Mouse (Mus musculus) forebrain, embryonic 12.5 days (tissue): ENCODE measurements around the gene Kcnk1. TPM values are rescaled to one million over a fixed set of nuclear protein-coding genes. Genes with fewer than 3 reads are reported as not detected.

ENCODE experiments used
- ATAC-seq: fragments of 200-750 bp; cut with Nextera tagmentation; 2 replicates; pipeline ENCODE4 v1.8.0; 2017; ENCODE audit warnings: moderate TSS enrichment; ENCODE audit not compliant: low FRiP score
- H3K27ac ChIP-seq: fragments of 300-500 bp; sonication (generic); 2 replicates; pipeline ENCODE4 v1.5.1; 2016; ENCODE audit warnings: mild to moderate bottlenecking
- H3K27me3 ChIP-seq: fragments of 300-500 bp; sonication (generic); 2 replicates; pipeline ENCODE4 v1.6.1; 2016; ENCODE audit warnings: mild to moderate bottlenecking
- H3K36me3 ChIP-seq: fragments of 300-500 bp; sonication (generic); replicated peaks from 2 replicates; pipeline ENCODE4 v1.6.1; 2016; ENCODE audit warnings: mild to moderate bottlenecking
- H3K4me1 ChIP-seq: fragments of 300-500 bp; sonication (generic); 2 replicates; pipeline ENCODE4 v1.6.1; 2016
- H3K4me2 ChIP-seq: fragments of 300-500 bp; sonication (generic); 2 replicates; pipeline ENCODE4 v1.6.1; 2016; ENCODE audit warnings: mild to moderate bottlenecking, moderate library complexity
- H3K4me3 ChIP-seq: fragments of 300-500 bp; sonication (generic); replicated peaks from 2 replicates; pipeline ENCODE4 v1.5.1; 2016; ENCODE audit warnings: mild to moderate bottlenecking
- H3K9ac ChIP-seq: fragments of 300-500 bp; sonication (generic); 2 replicates; pipeline ENCODE4 v1.6.1; 2016; ENCODE audit warnings: mild to moderate bottlenecking
- H3K9me3 ChIP-seq: fragments of 300-500 bp; sonication (generic); 2 replicates; pipeline ENCODE4 v1.6.1; 2016
- WGBS: fragments of 180-500 bp; shearing (Covaris S2); methylation state at CpG from one replicate; pipeline ENCODE4 v1.1.7; 2016; 5-methylcytosine and 5-hydroxymethylcytosine counted together
- polyA plus RNA-seq: library from polyadenylated mRNA; unstranded; fragments of >200 nt; fragmentation: Nextera tagmentation; extraction: Ambion mirVana; gene quantifications from 2 replicates; pipeline ENCODE4 v1.2.1, GENCODE M21; 2016

The Kcnk1 gene
- polyA plus RNA-seq: 6.2 and 6.5 TPM in 2 replicates

DNA sequence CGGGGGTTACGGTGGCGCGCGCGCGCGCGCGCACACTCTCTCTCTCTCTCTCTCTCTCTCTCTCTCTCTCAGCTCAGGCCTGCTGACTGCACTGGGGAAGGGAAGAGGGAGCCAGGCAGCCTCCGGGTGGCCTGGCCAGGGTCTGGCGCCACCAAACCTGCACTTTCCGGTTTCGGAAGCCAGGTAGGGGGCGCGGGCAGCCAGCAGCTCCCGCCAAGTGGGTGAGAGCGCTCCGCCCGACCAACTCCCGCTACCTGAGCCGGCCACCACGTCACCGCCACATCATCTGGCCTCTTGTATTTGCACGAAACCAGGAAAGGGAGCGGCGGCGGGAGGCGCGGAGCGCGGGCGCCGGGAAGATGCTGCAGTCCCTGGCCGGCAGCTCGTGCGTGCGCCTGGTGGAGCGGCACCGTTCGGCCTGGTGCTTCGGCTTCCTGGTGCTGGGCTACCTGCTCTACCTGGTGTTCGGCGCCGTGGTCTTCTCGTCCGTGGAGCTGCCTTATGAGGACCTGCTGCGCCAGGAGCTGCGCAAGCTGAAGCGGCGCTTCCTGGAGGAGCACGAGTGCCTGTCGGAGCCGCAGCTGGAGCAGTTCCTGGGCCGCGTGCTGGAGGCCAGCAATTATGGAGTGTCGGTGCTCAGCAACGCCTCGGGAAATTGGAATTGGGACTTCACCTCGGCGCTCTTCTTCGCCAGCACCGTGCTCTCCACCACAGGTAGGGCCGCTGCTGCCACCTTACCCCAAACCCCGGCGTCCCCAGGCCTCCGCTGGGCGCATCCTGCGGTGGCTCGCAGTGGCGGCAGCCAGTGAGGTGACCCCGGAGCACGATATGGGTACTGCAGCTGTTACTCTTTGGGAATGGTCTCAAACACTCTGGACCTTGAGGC, at the start of gene Kcnk1:
TSS of gene Kcnk1 (plus strand) at position 70 of the 886 bp plus-strand sequence.
- peak within 1 kb of the TSS; percentile 91 for H3K4me2 ChIP-seq
- WGBS: under 1% methylated on average over 73 of the region's 73 CpGs
- peaks cover 57% of the 10 kb centered on the region for H3K27me3 ChIP-seq
- H3K9ac ChIP-seq: peak within 1 kb of the TSS; percentile 66
- peaks cover 23% of the 10 kb centered on the region for H3K4me1 ChIP-seq
- ATAC-seq: peak; percentile 79
- H3K27ac ChIP-seq: 0 out of 2 replicates have a peak within 1 kb of the TSS, but pooled peaks have one; percentile 31
- H3K36me3 ChIP-seq: no peaks in the 10 kb centered on the region
- peak within 1 kb of the TSS; percentile 59 for H3K4me3 ChIP-seq
- H3K9me3 ChIP-seq: no peaks in the 10 kb centered on the region

DNA sequence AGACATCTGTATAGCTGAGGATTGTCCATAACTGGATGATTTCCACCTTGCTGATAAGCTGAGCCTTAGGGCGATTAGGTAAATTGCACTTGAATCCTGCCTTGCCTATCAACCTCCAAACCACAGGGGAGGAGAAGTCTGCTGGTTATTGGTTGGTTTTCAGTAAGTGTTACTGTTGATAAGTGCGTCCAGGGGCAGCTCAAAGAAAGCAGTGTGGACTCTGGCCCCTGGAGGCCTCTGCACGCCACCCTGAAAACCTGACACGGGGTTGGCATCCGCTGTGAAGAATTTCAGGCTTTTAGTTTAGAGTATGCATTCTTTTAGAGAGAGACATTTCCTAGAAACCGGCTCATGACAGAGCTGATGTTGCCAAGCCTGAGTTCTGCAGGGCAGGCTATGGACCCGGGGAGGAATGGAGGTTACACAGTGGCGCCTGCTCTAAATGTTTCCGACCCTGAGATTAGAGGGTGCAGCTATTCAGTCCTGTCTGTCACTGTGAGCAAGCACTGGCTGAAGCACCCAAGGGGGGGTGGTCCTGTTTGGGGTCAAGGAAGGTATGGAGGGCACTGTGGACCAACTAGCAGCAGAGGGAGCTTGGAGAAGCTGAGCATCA, 46.2 kb upstream of the Kcnk1 start:
- no peak overlapping the region for H3K4me2 ChIP-seq
- H3K27ac ChIP-seq: no peak overlapping the region
- H3K9me3 ChIP-seq: no peaks in the 10 kb centered on the region
- H3K36me3 ChIP-seq: no peaks in the 10 kb centered on the region
- no peak for ATAC-seq
- no peak overlapping the region for H3K4me3 ChIP-seq
- no peaks in the 10 kb centered on the region for H3K4me1 ChIP-seq
- H3K27me3 ChIP-seq: peaks cover 12% of the 10 kb centered on the region
- 89% methylated on average over 9 of the region's 9 CpGs for whole genome bisulfite sequencing
- H3K9ac ChIP-seq: no peak overlapping the region

DNA sequence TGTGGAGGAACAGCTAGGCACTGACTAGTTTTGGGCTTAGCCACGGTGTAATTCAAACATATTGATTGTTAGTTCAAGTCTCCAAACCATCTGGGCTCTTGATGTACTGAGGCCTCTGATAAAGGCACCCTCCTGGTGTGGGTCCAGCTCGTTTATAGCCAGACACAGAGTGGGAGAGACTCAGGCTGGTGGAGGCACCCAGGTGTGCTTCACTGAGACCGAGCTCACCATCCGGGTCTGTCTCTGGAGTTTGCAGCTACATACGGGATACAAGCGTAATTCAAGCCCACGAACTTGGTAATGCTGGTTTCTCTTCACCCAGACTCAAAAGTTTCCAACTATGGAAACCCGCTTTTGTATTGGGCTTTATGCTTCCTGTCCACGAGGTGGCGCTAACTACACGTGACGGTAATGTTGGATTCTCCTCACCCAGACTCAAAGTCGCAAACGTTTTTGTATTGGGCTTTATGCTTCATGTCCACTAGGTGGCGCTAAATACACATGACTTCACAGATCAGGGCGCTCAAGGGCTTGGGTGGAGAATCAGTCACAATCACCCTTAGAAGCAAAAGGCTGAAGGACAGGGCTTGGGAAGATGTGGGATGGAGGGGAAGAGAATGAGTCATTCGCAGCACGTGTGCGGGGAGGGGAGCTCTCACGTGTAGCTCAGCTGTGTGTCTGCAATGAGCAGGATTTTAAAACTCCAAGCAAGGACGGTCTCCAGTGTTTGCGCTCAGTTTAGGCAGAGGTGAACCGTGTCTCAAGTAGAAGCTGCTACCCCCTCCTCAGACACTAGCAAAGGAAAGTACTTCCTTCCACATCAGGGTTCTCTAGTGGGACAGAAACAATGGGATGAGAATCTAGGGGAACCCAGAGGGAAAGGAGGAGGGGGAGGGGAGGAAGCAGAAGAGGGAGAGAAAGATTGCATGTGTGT, 44.7 kb upstream of the Kcnk1 start:
- Histone ChIP-seq H3K4me3 (no peak overlapping the region), H3K27ac (no peak overlapping the region), H3K27me3 (peaks cover 17% of the 10 kb centered on the region), H3K9ac (no peak overlapping the region), H3K4me1 (no peaks in the 10 kb centered on the region), H3K4me2 (no peak overlapping the region), H3K9me3 (no peaks in the 10 kb centered on the region), H3K36me3 (no peaks in the 10 kb centered on the region)
- peak; percentile 91 for ATAC-seq
- WGBS: 24% methylated on average over 23 of the region's 23 CpGs

DNA sequence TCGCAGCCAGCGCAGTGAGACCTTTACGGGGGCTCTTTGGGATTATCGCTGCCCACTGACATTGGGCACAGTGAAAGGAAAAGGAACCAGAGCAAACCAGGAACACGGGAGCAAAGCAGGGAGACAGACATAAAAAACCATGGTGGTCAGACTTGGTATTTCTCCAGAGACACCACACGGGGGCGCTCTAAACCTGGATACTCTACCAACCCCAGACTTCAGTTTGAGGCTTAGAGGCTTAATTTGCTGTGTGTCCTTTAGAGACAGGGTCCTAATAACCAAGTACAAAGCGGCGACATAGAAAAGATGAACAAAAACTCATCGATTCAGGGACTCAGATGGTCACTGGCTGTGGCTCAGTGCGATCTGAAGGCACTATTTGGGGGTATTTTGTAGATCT, 39.3 kb upstream of the Kcnk1 start:
- H3K36me3 ChIP-seq: no peaks in the 10 kb centered on the region
- ATAC-seq: 0 out of 2 replicates have a peak, but pooled peaks have one; percentile 51
- H3K4me1 ChIP-seq: no peaks in the 10 kb centered on the region
- no peak overlapping the region for H3K9ac ChIP-seq
- H3K27me3 ChIP-seq: peaks cover 45% of the 10 kb centered on the region
- H3K4me2 ChIP-seq: no peak overlapping the region
- WGBS: 13% methylated on average over 11 of the region's 11 CpGs
- H3K27ac ChIP-seq: no peak overlapping the region
- H3K9me3 ChIP-seq: peaks cover 1% of the 10 kb centered on the region; the same call in 1 of the 2 replicates
- no peak overlapping the region for H3K4me3 ChIP-seq

DNA sequence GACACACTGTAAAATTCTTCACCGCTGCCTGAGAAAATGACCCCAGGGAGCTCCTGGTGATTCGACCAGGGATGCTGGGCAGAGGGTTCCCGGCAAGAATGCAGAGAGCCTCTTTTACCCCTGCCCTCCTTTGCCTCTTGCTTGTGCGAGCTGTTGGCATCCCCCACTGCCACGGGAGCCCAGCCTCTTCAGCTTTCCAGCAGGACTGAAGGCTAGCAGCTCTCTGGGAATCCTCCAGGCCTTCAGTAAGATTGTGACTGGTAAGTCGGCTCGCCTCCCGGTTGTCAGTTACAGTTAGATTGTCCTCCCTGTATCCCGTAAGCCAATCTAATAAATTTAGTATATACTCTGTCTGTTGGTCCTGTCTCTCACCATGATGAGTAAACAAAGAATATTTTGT, 38.2 kb upstream of the Kcnk1 start:
- Histone ChIP-seq H3K4me3 (no peak overlapping the region), H3K4me2 (no peak overlapping the region), H3K27me3 (peaks cover 42% of the 10 kb centered on the region), H3K9me3 (peaks cover 7% of the 10 kb centered on the region; the same call in 1 of the 2 replicates), H3K36me3 (no peaks in the 10 kb centered on the region), H3K27ac (no peak overlapping the region), H3K9ac (no peak overlapping the region), H3K4me1 (no peaks in the 10 kb centered on the region)
- ATAC-seq: no peak
- 83% methylated on average over 9 of the region's 9 CpGs for WGBS

DNA sequence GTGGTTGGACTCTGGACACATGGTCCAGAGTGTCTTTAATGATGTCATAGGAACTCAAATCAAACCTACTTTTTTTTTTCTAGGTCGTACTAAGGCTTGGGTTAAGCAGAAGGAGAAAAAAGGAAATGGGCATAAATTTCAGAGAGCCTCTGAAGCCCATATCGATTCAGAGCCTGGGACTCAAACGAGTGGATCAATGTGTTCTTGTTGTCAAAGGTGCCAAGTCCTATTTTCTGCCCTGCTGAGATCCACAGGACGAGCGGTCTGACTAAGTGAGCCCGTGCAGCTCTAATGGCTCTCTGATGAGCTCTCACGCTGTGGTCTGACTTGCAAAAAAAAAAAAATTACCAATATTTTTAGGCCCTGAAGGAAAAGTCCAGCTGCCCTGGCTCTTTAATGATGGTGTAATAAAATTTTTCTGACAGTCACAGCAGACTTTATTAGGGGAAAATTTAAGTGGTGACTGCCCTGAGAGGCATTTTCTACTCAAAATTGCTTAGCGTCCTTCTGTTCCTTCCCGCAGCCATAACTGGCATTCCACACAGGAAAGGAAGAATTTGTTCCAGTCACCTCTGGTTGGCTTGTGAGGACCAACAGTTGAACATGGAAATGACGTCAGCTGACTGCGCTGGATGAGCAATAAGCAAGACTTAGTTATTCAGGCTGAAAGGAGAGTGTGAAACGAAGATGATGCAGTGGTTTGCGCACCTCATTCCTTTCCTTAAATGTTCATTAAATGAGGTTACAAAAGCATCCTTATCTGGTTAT, 37.6 kb upstream of the Kcnk1 start:
- WGBS: 79% methylated on average over 13 of the region's 13 CpGs
- Histone ChIP-seq H3K27me3 (peaks cover 41% of the 10 kb centered on the region), H3K9ac (no peak overlapping the region), H3K9me3 (peaks cover 7% of the 10 kb centered on the region; the same call in 1 of the 2 replicates), H3K36me3 (no peaks in the 10 kb centered on the region), H3K27ac (no peak overlapping the region), H3K4me3 (no peak overlapping the region), H3K4me2 (no peak overlapping the region), H3K4me1 (no peaks in the 10 kb centered on the region)
- ATAC-seq: no peak

DNA sequence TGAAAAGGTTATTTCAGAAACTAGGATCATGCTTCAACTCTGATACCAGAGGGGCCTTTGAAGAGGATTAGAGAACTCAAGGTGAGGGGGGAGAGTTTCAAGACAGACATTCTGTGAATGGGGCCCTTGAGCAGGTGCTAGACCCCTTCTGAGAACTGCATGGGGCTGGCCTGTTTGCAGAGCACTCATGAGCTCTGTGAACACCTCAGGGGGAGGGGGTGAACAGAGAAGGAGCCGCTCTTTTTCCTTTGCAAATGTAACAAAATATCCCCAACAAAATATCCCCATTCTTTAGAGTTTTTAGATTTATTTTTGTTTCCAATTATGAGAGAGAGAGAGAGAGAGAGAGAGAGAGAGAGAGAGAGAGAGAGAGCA, 37.0 kb upstream of the Kcnk1 start:
- 69% methylated on average over 1 of the region's 1 CpGs for WGBS
- no peak overlapping the region for H3K9ac ChIP-seq
- H3K27me3 ChIP-seq: peaks cover 46% of the 10 kb centered on the region
- no peak overlapping the region for H3K4me3 ChIP-seq
- no peak overlapping the region for H3K4me2 ChIP-seq
- H3K9me3 ChIP-seq: peaks cover 7% of the 10 kb centered on the region; the same call in 1 of the 2 replicates
- H3K27ac ChIP-seq: no peak overlapping the region
- H3K36me3 ChIP-seq: no peaks in the 10 kb centered on the region
- H3K4me1 ChIP-seq: no peaks in the 10 kb centered on the region
- ATAC-seq: no peak

DNA sequence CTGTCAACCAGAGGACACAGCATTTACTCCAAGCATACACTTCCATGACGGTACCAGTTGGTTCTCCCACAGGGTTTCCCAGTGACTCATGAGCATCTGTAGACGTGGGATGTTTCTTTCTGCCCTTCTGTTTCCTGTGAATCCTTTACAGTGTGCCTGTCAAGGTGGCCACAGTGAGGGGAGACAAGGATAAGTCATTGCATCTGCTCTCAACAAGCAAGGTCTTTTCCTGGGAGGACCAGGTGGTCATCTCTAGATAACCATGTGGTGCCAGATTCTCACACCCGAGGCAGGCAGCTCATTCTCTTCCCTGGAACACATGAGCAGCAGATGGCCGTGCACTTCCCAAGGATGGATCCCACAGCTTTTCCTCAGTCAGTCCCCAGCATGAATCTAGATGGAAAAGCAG, 35.6 kb upstream of the Kcnk1 start:
- peaks cover 7% of the 10 kb centered on the region; the same call in 1 of the 2 replicates for H3K9me3 ChIP-seq
- H3K9ac ChIP-seq: no peak overlapping the region
- H3K27ac ChIP-seq: no peak overlapping the region
- WGBS: 78% methylated on average over 4 of the region's 4 CpGs
- no peak for ATAC-seq
- H3K4me2 ChIP-seq: no peak overlapping the region
- H3K36me3 ChIP-seq: no peaks in the 10 kb centered on the region
- peaks cover 60% of the 10 kb centered on the region for H3K27me3 ChIP-seq
- H3K4me1 ChIP-seq: peaks cover 6% of the 10 kb centered on the region; the same call in 1 of the 2 replicates
- no peak overlapping the region for H3K4me3 ChIP-seq

DNA sequence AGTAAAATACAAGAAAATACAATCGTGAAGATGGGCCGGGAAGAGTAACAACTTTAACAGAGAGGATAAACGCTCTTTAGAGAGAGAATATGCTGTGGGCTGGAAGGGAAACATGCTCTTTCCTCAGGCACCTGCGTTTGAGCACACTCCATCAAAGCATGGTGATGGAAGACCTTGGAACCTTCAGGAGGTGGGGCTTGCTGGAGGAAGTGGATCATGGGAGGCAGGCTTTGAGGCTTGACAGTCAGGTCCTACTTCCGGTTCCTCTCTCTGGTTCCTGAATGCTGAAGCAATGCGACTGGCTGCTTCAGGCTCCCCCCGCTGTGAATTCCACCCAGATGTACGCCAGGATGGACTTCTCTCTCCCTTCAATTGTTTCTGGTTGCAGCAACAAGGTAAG, 34.9 kb upstream of the Kcnk1 start:
- no peak for ATAC-seq
- Histone ChIP-seq H3K36me3 (no peaks in the 10 kb centered on the region), H3K9me3 (peaks cover 7% of the 10 kb centered on the region; the same call in 1 of the 2 replicates), H3K4me3 (no peak overlapping the region), H3K27me3 (peaks cover 64% of the 10 kb centered on the region), H3K27ac (no peak overlapping the region), H3K4me2 (no peak overlapping the region), H3K9ac (no peak overlapping the region), H3K4me1 (peaks cover 6% of the 10 kb centered on the region; the same call in 1 of the 2 replicates)
- 87% methylated on average over 8 of the region's 8 CpGs for WGBS

DNA sequence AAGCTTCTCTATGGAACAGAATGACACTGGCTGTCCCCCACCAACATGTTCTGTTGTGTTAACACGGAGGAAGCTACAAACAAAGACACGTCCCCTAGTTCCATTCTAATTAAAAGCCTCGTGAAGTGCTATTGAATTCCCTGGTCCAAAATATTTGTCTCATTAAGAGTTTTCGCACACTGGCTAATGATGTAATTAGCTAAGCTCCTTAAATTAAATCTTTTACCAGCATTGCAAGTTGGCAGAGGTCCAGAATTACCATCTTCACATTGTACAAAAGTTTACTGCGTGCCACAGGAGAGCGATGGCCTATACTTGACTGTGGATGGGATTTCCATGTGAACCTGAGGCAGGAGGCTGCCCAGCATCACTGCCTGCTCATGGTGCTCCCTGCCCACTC, 33.2 kb upstream of the Kcnk1 start:
- Histone ChIP-seq H3K9ac (no peak overlapping the region), H3K27ac (no peak overlapping the region), H3K9me3 (peaks cover 7% of the 10 kb centered on the region; the same call in 1 of the 2 replicates), H3K4me1 (peaks cover 6% of the 10 kb centered on the region; the same call in 1 of the 2 replicates), H3K4me3 (no peak overlapping the region), H3K36me3 (no peaks in the 10 kb centered on the region), H3K27me3 (peaks cover 63% of the 10 kb centered on the region), H3K4me2 (no peak overlapping the region)
- WGBS: 55% methylated on average over 6 of the region's 6 CpGs
- ATAC-seq: no peak

DNA sequence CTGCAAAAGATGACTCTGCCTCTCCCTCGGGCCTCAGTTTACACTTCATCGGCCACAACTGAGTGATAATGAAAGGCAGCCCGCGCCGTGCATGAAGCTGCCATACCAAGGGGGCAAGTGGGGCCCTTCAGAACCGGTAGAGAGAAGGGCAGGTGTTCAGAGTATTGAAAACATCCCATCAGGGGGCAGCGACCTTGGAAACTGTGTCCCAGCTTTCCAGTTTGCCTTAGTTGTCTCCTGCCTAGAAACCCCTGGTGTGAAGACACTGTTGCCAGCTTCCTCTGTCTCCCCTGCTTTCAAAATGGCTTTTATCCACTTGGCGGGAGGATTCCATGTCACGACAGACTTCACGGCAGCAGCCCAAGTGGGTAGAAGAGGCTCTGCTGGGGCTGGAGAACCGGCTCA, 31.2 kb upstream of the Kcnk1 start:
- no peak overlapping the region for H3K9ac ChIP-seq
- WGBS: 8% methylated on average over 11 of the region's 11 CpGs
- H3K36me3 ChIP-seq: no peaks in the 10 kb centered on the region
- no peak for ATAC-seq
- 0 out of 2 replicates have a peak overlapping the region, but pooled peaks have one; percentile 7 for H3K4me3 ChIP-seq
- peaks cover 6% of the 10 kb centered on the region; the same call in 1 of the 2 replicates for H3K4me1 ChIP-seq
- H3K9me3 ChIP-seq: peaks cover 7% of the 10 kb centered on the region; the same call in 1 of the 2 replicates
- peaks cover 58% of the 10 kb centered on the region for H3K27me3 ChIP-seq
- peak overlapping the region; percentile 34 for H3K4me2 ChIP-seq
- H3K27ac ChIP-seq: no peak overlapping the region
